Mouse (Mus musculus): Measurements from ENCODE around the gene Olfr94. TPM values are rescaled to one million over a fixed set of nuclear protein-coding genes. Genes with fewer than 3 reads are reported as not detected.
A peak's percentile ranks its signal among the peaks of the same experiment; 100 is the strongest.

The Olfr94 gene
- polyA plus RNA-seq, 1 experiment, result not detected

DNA sequence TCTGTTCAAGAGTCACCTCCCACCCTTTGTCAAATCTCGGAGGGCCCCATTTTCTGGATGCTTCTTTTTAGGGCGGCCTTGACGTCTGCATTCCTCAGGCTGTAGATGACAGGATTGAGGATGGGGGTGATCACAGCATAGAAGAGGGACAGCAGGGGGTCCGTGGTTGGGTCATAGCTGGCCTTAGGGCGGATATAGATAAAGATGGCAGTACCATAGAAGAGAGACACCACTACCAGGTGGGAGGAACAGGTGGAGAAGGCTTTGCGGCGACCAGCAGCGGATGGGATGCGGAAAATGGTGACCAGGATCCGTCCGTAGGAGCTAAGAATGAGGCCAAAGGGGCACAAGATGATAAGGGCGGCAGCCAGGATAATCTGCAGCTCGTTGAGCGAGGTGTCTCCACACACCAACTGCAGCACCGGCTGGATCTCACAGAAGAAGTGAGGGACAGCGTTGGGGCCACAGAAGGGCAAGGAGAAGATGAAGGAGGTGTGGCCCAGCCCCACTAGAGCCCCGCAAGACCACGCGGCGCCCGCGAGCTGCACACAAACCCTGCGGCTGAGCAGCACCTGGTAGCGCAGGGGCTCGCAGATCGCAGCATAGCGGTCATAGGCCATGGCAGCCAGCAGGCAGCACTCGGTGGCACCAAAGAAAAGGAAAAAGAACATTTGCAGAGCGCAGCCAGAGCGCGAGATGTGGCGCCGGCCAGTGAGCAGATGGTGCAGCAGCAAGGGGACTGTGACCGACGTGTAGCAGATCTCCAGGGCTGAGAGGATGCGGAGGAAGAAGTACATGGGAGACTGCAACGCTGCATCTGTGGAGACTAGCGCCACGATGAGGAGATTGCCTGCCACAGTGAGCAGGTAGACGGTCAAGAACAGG is 10.3 kb upstream of the Olfr94 start:
- TF ChIP-seq POLR2A (IDR thresholded peaks at IDR 0.05; ENCODE audit: borderline replicate concordance, extremely low read depth, low read depth, low read length), result no peak
- no peak for TF ChIP-seq CTCF (IDR thresholded peaks at IDR 0.05; ENCODE audit: insufficient read depth, low read length)
- no peak overlapping the region for H3K4me3 ChIP-seq (replicated peaks; ENCODE audit: extremely low read depth, low read depth, low read length)
- WGBS, result 16% methylated on average over 40 of the region's 40 CpGs
- DNase-seq, result no peak
- H3K4me1 ChIP-seq (ENCODE audit: control insufficient read depth, insufficient read depth, low read length), result no peaks in the 10 kb centered on the region

DNA sequence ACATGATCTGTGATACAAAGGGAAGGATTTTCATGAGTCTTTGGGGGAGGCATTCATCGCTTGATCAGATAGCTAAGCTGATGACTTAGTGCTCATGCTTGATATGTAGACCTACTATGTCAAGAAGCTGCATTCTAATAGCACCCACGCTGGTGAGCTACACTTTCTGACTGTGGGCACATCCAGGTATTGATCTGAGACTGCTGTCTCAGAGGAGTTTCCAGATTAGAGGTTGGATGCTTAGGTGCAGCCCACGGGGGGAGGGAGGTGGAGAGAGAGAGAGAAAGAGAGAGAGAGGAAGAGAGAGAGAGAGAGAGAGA is 3.1 kb upstream of the Olfr94 start:
- WGBS, result 26% methylated on average over 3 of the region's 3 CpGs
- DNase-seq, result no peak
- no peaks in the 10 kb centered on the region for H3K4me1 ChIP-seq (ENCODE audit: control insufficient read depth, insufficient read depth, low read length)
- TF ChIP-seq CTCF (IDR thresholded peaks at IDR 0.05; ENCODE audit: insufficient read depth, low read length) (no peak), POLR2A (IDR thresholded peaks at IDR 0.05; ENCODE audit: borderline replicate concordance, extremely low read depth, low read depth, low read length) (no peak)
- H3K4me3 ChIP-seq (replicated peaks; ENCODE audit: extremely low read depth, low read depth, low read length), result no peak overlapping the region

DNA sequence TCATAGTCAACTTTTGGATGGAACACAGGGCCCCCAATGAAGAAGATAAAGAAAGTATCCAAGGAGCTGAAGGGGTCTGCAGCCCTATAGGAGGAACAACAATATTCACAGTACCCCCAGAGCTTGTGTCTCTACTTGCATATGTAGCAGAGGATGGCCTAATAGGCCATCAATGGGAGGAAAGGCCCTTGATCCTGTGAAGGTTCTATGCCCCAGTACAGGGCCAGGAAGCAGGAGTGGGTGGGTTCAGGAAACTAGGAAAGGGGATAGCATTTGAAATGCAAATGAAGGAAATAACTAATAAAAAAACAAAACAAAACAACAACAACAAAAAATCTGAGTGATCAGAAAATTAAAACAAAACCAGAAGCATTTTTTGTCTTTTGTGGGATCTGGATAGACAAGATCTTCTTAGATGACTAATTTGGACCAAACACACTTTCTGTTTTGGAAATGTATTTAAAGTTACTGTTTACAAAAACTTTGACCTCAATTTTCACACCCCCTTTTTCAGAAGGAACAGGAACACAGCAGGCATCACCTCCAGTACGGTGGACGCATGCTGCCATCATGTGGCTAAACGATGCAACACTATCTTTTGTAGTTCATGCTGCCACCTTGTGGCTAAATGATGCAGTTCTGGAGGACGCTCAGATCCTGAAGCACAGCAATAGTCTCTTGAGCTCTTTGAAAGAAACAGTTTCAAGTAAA is 2.6 kb upstream of the Olfr94 start:
- Histone ChIP-seq H3K4me3 (replicated peaks; ENCODE audit: extremely low read depth, low read depth, low read length) (no peak overlapping the region), H3K4me1 (ENCODE audit: control insufficient read depth, insufficient read depth, low read length) (no peaks in the 10 kb centered on the region)
- peak; percentile 69 for DNase-seq
- WGBS, result under 1% methylated on average over 4 of the region's 4 CpGs
- peak; percentile 100 for TF ChIP-seq CTCF (IDR thresholded peaks at IDR 0.05; ENCODE audit: insufficient read depth, low read length)
- no peak for TF ChIP-seq POLR2A (IDR thresholded peaks at IDR 0.05; ENCODE audit: borderline replicate concordance, extremely low read depth, low read depth, low read length)

DNA sequence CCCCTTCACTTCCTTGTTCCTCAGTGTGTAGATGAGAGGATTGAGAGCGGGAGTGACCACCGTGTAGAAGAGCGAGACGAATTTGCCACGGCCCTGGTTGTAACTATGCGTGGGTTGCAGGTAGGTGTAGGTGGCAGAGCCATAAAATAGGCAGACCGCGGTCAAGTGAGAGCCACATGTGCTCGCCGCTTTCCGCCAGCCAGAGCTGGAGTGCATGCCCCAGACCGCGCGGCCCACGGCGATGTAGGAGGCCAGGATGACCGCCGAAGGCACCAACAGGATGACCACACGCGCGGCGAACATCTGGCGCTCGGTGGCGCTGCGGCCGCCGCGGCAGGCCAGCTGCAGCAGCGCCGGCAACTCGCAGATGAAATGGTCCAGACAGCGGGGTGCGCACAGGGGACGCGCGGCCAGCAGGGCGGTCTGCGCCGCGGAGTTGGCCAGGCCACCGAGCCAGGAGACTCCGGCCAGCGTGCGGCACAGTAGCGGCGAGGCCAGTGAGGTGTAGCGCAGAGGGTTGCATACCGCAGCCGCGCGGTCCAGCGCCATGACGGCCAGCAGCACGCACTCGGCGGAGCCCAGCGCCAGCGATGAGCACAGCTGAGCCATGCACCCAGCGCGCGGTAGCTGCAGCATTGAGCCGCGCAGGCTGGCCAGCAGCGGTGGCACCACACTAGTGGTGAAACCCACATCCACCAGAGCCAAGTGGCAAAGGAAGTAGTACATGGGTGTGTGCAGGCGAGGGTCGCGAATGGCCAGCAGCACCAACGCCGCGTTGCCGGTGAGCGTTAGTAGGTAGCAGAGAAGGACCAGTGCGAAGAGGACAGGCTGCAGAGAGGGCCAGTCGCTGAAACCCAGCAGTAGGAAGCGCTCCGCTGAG is 3.7 kb downstream of the Olfr94 start:
- no peak overlapping the region for H3K4me3 ChIP-seq (replicated peaks; ENCODE audit: extremely low read depth, low read depth, low read length)
- TF ChIP-seq CTCF (IDR thresholded peaks at IDR 0.05; ENCODE audit: insufficient read depth, low read length) (no peak), POLR2A (IDR thresholded peaks at IDR 0.05; ENCODE audit: borderline replicate concordance, extremely low read depth, low read depth, low read length) (no peak)
- WGBS, result 2% methylated on average over 77 of the region's 77 CpGs
- 0 out of 2 replicates have a peak, but pooled peaks cover 4% of the 10 kb centered on the region for H3K4me1 ChIP-seq (ENCODE audit: control insufficient read depth, insufficient read depth, low read length)
- DNase-seq, result no peak

DNA sequence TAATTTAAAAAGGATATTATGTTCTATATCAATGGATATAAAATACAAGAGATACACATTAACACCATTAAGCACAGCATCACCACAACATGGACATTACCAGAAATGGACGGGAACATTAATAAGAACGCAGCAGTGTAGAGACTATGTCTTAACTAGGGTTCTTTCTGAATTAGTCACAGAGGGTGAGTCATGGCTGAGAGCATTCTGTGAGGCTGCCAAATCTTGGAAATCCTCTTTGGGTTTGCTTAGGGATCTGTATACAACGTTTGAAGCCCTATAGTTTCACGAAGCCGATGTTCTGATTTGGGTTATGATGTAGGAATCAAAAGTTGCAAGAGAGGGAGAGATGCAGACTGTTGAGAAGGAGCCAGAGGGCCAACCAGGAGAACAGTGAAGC is 6.0 kb downstream of the Olfr94 start:
- H3K4me1 ChIP-seq (ENCODE audit: control insufficient read depth, insufficient read depth, low read length), result 0 out of 2 replicates have a peak, but pooled peaks cover 4% of the 10 kb centered on the region
- TF ChIP-seq POLR2A (IDR thresholded peaks at IDR 0.05; ENCODE audit: borderline replicate concordance, extremely low read depth, low read depth, low read length) (no peak), CTCF (IDR thresholded peaks at IDR 0.05; ENCODE audit: insufficient read depth, low read length) (no peak)
- no peak overlapping the region for H3K4me3 ChIP-seq (replicated peaks; ENCODE audit: extremely low read depth, low read depth, low read length)
- WGBS, result 73% methylated on average over 5 of the region's 5 CpGs
- DNase-seq, result no peak

DNA sequence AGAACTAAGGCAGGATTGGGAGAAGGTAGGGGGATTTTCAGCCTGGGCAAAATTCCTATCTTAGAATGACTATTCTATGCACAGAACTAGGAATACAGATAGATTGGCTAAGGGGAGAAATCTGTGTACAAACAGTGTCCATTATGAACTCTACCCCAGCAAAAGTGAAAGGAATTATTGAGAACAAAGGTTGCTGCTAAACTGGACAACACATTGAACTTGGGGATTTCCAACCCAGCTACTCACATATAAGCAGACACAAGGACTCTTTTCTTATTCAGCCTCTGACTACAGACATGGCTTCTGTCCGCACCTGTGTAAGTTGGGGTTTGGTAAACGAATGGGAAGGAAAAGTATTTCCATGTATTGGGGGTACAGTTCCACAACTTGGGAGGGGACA is 7.1 kb downstream of the Olfr94 start, which contains the start of gene Ubd:
Ubd (plus strand) TSS at position 237 of the 400 bp plus-strand sequence.
- Histone ChIP-seq H3K4me3 (replicated peaks; ENCODE audit: extremely low read depth, low read depth, low read length) (no peak within 1 kb of the TSS), H3K4me1 (ENCODE audit: control insufficient read depth, insufficient read depth, low read length) (0 out of 2 replicates have a peak, but pooled peaks cover 4% of the 10 kb centered on the region)
- 79% methylated on average over 2 of the region's 2 CpGs for WGBS
- no peak for DNase-seq
- TF ChIP-seq CTCF (IDR thresholded peaks at IDR 0.05; ENCODE audit: insufficient read depth, low read length), result no peak
- TF ChIP-seq POLR2A (IDR thresholded peaks at IDR 0.05; ENCODE audit: borderline replicate concordance, extremely low read depth, low read depth, low read length), result no peak

DNA sequence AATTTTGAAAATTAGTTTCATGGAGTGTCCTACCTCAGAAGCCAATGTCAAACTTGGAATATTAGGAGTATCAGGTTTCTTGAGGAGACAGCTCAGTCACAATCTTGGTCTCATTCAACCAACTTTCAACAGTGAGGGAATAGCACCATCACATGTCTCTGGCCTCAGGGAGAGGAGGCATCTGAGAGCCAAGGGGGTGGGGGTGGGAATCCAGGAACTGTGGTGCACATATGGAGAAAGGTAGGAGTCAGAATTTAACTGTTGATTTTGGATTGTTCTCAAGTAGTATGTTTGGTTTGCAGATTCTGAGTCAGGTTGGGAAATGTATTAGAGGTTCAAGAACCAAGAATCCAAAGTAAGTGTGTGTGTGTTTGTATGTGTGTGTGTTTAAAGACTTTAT is 7.8 kb downstream of the Olfr94 start:
- DNase-seq, result no peak
- TF ChIP-seq CTCF (IDR thresholded peaks at IDR 0.05; ENCODE audit: insufficient read depth, low read length), result no peak
- TF ChIP-seq POLR2A (IDR thresholded peaks at IDR 0.05; ENCODE audit: borderline replicate concordance, extremely low read depth, low read depth, low read length), result no peak
- no peak overlapping the region for H3K4me3 ChIP-seq (replicated peaks; ENCODE audit: extremely low read depth, low read depth, low read length)
- 0 out of 2 replicates have a peak, but pooled peaks cover 4% of the 10 kb centered on the region for H3K4me1 ChIP-seq (ENCODE audit: control insufficient read depth, insufficient read depth, low read length)

DNA sequence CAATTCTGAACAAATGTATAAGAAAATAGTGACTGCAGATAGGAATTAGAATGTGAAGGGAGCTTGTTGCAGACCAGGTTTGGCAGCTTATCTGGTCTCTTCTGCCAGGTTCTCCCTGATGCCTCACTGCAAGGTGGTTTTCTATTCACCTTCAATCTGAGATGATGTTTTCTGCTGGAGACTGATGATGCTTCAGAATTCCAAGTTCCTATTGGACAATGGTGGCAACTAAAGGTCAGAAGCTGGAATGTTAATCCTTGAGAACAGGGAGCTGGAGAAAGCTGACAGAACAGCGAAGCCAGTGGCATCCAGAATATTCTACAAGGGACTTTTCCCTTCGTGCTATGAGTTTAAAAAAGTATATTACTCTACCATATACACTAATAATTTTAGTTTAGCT is 10.1 kb downstream of the Olfr94 start:
- TF ChIP-seq CTCF (IDR thresholded peaks at IDR 0.05; ENCODE audit: insufficient read depth, low read length), result no peak
- Histone ChIP-seq H3K4me3 (replicated peaks; ENCODE audit: extremely low read depth, low read depth, low read length) (no peak overlapping the region), H3K4me1 (ENCODE audit: control insufficient read depth, insufficient read depth, low read length) (no peaks in the 10 kb centered on the region)
- WGBS, result 41% methylated on average over 2 of the region's 2 CpGs
- no peak for DNase-seq

DNA sequence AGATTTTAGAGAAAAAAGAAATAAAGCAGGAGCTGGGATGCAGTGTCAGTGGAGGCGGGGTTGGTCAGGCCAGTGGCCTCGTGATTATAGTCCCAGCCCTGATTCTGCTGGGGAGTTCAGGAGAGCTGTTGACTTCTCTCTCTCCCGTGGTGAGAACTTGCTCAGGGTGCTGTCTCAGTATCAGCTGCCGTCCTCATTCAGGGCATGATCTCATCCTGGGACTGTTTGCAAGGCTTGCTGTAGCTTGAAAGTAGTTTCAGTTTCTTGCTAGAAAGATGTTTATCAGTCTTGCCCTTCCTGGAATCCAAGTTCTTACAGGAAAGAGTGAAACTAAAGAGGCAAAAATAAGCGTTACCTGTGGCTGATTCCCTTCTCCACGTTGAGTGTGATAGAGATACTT is 15.3 kb downstream of the Olfr94 start:
- DNase-seq, result no peak
- Histone ChIP-seq H3K4me3 (replicated peaks; ENCODE audit: extremely low read depth, low read depth, low read length) (no peak overlapping the region), H3K4me1 (ENCODE audit: control insufficient read depth, insufficient read depth, low read length) (peaks cover 4% of the 10 kb centered on the region; the same call in 1 of the 2 replicates)
- TF ChIP-seq POLR2A (IDR thresholded peaks at IDR 0.05; ENCODE audit: borderline replicate concordance, extremely low read depth, low read depth, low read length), result no peak
- TF ChIP-seq CTCF (IDR thresholded peaks at IDR 0.05; ENCODE audit: insufficient read depth, low read length), result no peak
- WGBS, result 21% methylated on average over 6 of the region's 6 CpGs

Data from lung, adult 2 months (tissue).